Mouse (Mus musculus) heart, embryonic 12.5 days (tissue): ENCODE measurements around the gene Gm20479. TPM values are rescaled to one million over a fixed set of nuclear protein-coding genes. Genes with fewer than 3 reads are reported as not detected.

Experiments
- ATAC-seq: fragments of 200-750 bp; cut with Nextera tagmentation; 2 replicates; pipeline ENCODE4 v1.8.0; 2017; ENCODE audit warnings: moderate TSS enrichment, moderate library complexity; ENCODE audit not compliant: insufficient number of reproducible peaks, low FRiP score
- H3K27ac ChIP-seq: fragments of 300-500 bp; sonication (generic); 2 replicates; pipeline ENCODE4 v1.5.1; 2016; ENCODE audit warnings: mild to moderate bottlenecking, moderate library complexity; ENCODE audit not compliant: poor library complexity, severe bottlenecking
- H3K27me3 ChIP-seq: fragments of 300-500 bp; sonication (generic); replicated peaks from 2 replicates; pipeline ENCODE4 v1.6.1; 2016; ENCODE audit warnings: mild to moderate bottlenecking, moderate library complexity
- H3K36me3 ChIP-seq: fragments of 300-500 bp; sonication (generic); 2 replicates; pipeline ENCODE4 v1.6.1; 2016; ENCODE audit warnings: mild to moderate bottlenecking, moderate library complexity
- H3K4me1 ChIP-seq: fragments of 300-500 bp; sonication (generic); replicated peaks from 2 replicates; pipeline ENCODE4 v1.6.1; 2016; ENCODE audit warnings: mild to moderate bottlenecking
- H3K4me2 ChIP-seq: fragments of 300-500 bp; sonication (generic); 2 replicates; pipeline ENCODE4 v1.6.1; 2016; ENCODE audit warnings: mild to moderate bottlenecking, moderate library complexity
- H3K4me3 ChIP-seq: fragments of 300-500 bp; sonication (generic); 2 replicates; pipeline ENCODE4 v1.5.1; 2016; ENCODE audit warnings: mild to moderate bottlenecking
- H3K9ac ChIP-seq: fragments of 300-500 bp; sonication (generic); 2 replicates; pipeline ENCODE4 v1.6.1; 2016; ENCODE audit warnings: mild to moderate bottlenecking, moderate library complexity
- H3K9me3 ChIP-seq: fragments of 300-500 bp; sonication (generic); replicated peaks from 2 replicates; pipeline ENCODE4 v1.6.1; 2016; ENCODE audit warnings: mild to moderate bottlenecking, moderate library complexity
- WGBS: fragments of 180-500 bp; shearing (Covaris S2); methylation state at CpG from one replicate; pipeline ENCODE4 v1.1.7; 2016; 5-methylcytosine and 5-hydroxymethylcytosine counted together
- polyA plus RNA-seq: library from polyadenylated mRNA; unstranded; fragments of >200 nt; fragmentation: Nextera tagmentation; extraction: Ambion mirVana; gene quantifications from 2 replicates; pipeline ENCODE4 v1.2.1, GENCODE M21; 2016

The Gm20479 gene
- polyA plus RNA-seq, 1 experiment from 2014 or later: 1.2 TPM

- WGBS: under 1% methylated on average over 67 of the region's 77 CpGs
- ATAC-seq: no peak
Measured at GRCm38 (mm10) chr7:27333316-27333941, 23.8 kb downstream of the Gm20479 start.

GRCm38 (mm10) chr7:27332353-27333199 is 24.6 kb downstream of the Gm20479 start:
- Histone ChIP-seq H3K9ac (peak overlapping the region; percentile 86), H3K4me3 (peak overlapping the region; percentile 70), H3K36me3 (peaks cover 5% of the 10 kb centered on the region), H3K27me3 (peaks cover 86% of the 10 kb centered on the region), H3K27ac (peak overlapping the region; percentile 84), H3K4me2 (peak overlapping the region; percentile 95), H3K9me3 (no peaks in the 10 kb centered on the region), H3K4me1 (peaks cover 64% of the 10 kb centered on the region)
- WGBS: under 1% methylated on average over 38 of the region's 39 CpGs
- no peak for ATAC-seq

More at GRCm38 (mm10) chr7:27333316-27333941, 23.8 kb downstream of the Gm20479 start:
- no peaks in the 10 kb centered on the region for H3K9me3 ChIP-seq
- peak overlapping the region; percentile 86 for H3K9ac ChIP-seq
- peaks cover 86% of the 10 kb centered on the region for H3K27me3 ChIP-seq
- H3K36me3 ChIP-seq: no peaks in the 10 kb centered on the region
- H3K4me2 ChIP-seq: peak overlapping the region; percentile 95
- H3K27ac ChIP-seq: peak overlapping the region; percentile 84
- H3K4me3 ChIP-seq: peak overlapping the region; percentile 70
- H3K4me1 ChIP-seq: peaks cover 67% of the 10 kb centered on the region

- Histone ChIP-seq H3K4me1 (peaks cover 58% of the 10 kb centered on the region), H3K27me3 (peaks cover 87% of the 10 kb centered on the region), H3K9ac (peak overlapping the region; percentile 57; the same call in 1 of the 2 replicates), H3K4me2 (peak overlapping the region; percentile 95), H3K9me3 (no peaks in the 10 kb centered on the region), H3K27ac (peak overlapping the region; percentile 84), H3K4me3 (peak overlapping the region; percentile 70), H3K36me3 (peaks cover 10% of the 10 kb centered on the region)
- 8% methylated on average over 8 of the region's 8 CpGs for WGBS
- ATAC-seq: no peak
Measured at GRCm38 (mm10) chr7:27331854-27332253, 25.4 kb downstream of the Gm20479 start.

GRCm38 (mm10) chr7:27331541-27331851 is 25.7 kb downstream of the Gm20479 start:
- peaks cover 90% of the 10 kb centered on the region for H3K27me3 ChIP-seq
- H3K27ac ChIP-seq: peak overlapping the region; percentile 84
- H3K4me1 ChIP-seq: peaks cover 60% of the 10 kb centered on the region
- peak overlapping the region; percentile 70 for H3K4me3 ChIP-seq
- H3K36me3 ChIP-seq: peaks cover 10% of the 10 kb centered on the region
- ATAC-seq: no peak
- H3K9me3 ChIP-seq: no peaks in the 10 kb centered on the region
- WGBS: 4% methylated on average over 8 of the region's 8 CpGs
- peak overlapping the region; percentile 52; the same call in 1 of the 2 replicates for H3K9ac ChIP-seq
- H3K4me2 ChIP-seq: peak overlapping the region; percentile 95

GRCm38 (mm10) chr7:27330709-27331540 is 26.3 kb downstream of the Gm20479 start:
- WGBS: under 1% methylated on average over 39 of the region's 39 CpGs
- no peaks in the 10 kb centered on the region for H3K9me3 ChIP-seq
- peak; percentile 49 for ATAC-seq
- H3K4me2 ChIP-seq: peak overlapping the region; percentile 95
- H3K9ac ChIP-seq: peak overlapping the region; percentile 49
- peaks cover 92% of the 10 kb centered on the region for H3K27me3 ChIP-seq
- H3K4me3 ChIP-seq: peak overlapping the region; percentile 70
- H3K4me1 ChIP-seq: peaks cover 65% of the 10 kb centered on the region
- H3K36me3 ChIP-seq: peaks cover 10% of the 10 kb centered on the region
- peak overlapping the region; percentile 84 for H3K27ac ChIP-seq

GRCm38 (mm10) chr7:27329981-27330380 is 27.2 kb downstream of the Gm20479 start:
- peaks cover 66% of the 10 kb centered on the region for H3K4me1 ChIP-seq
- WGBS: 26% methylated on average over 17 of the region's 17 CpGs

GRCm38 (mm10) chr7:27329326-27329947 is 27.8 kb downstream of the Gm20479 start:
- Histone ChIP-seq H3K9ac (no peak overlapping the region), H3K9me3 (no peaks in the 10 kb centered on the region), H3K4me1 (peaks cover 61% of the 10 kb centered on the region), H3K27ac (no peak overlapping the region), H3K4me2 (peak overlapping the region; percentile 95), H3K36me3 (peaks cover 15% of the 10 kb centered on the region), H3K4me3 (peak overlapping the region; percentile 22), H3K27me3 (peaks cover 93% of the 10 kb centered on the region)
- WGBS: 6% methylated on average over 45 of the region's 45 CpGs
- ATAC-seq: no peak

More at GRCm38 (mm10) chr7:27329981-27330380, 27.2 kb downstream of the Gm20479 start:
- H3K4me3 ChIP-seq: peak overlapping the region; percentile 70; the same call in 1 of the 2 replicates
- H3K9me3 ChIP-seq: no peaks in the 10 kb centered on the region
- ATAC-seq: no peak
- H3K36me3 ChIP-seq: peaks cover 10% of the 10 kb centered on the region
- peak overlapping the region; percentile 95 for H3K4me2 ChIP-seq
- H3K27ac ChIP-seq: no peak overlapping the region
- peaks cover 93% of the 10 kb centered on the region for H3K27me3 ChIP-seq
- H3K9ac ChIP-seq: no peak overlapping the region

- H3K9me3 ChIP-seq: no peaks in the 10 kb centered on the region
- ATAC-seq: no peak
- no peak overlapping the region for H3K9ac ChIP-seq
- peaks cover 53% of the 10 kb centered on the region for H3K4me1 ChIP-seq
- WGBS: 30% methylated on average over 16 of the region's 16 CpGs
- peaks cover 93% of the 10 kb centered on the region for H3K27me3 ChIP-seq
- no peak overlapping the region for H3K4me2 ChIP-seq
- H3K27ac ChIP-seq: no peak overlapping the region
- H3K4me3 ChIP-seq: no peak overlapping the region
- H3K36me3 ChIP-seq: peaks cover 22% of the 10 kb centered on the region
Measured at GRCm38 (mm10) chr7:27328648-27329047, 28.6 kb downstream of the Gm20479 start.

GRCm38 (mm10) chr7:27328161-27328560 is 29.1 kb downstream of the Gm20479 start:
- H3K36me3 ChIP-seq: peaks cover 27% of the 10 kb centered on the region
- H3K4me2 ChIP-seq: no peak overlapping the region
- 80% methylated on average over 11 of the region's 11 CpGs for WGBS
- no peak overlapping the region for H3K27ac ChIP-seq
- ATAC-seq: no peak
- H3K4me3 ChIP-seq: no peak overlapping the region
- peaks cover 50% of the 10 kb centered on the region for H3K4me1 ChIP-seq
- no peak overlapping the region for H3K9ac ChIP-seq
- H3K9me3 ChIP-seq: no peaks in the 10 kb centered on the region
- peaks cover 93% of the 10 kb centered on the region for H3K27me3 ChIP-seq

- no peak for ATAC-seq
- no peaks in the 10 kb centered on the region for H3K9me3 ChIP-seq
- 89% methylated on average over 8 of the region's 8 CpGs for WGBS
- no peak overlapping the region for H3K4me3 ChIP-seq
- H3K9ac ChIP-seq: no peak overlapping the region
- no peak overlapping the region for H3K4me2 ChIP-seq
- peaks cover 30% of the 10 kb centered on the region for H3K36me3 ChIP-seq
- H3K4me1 ChIP-seq: peaks cover 46% of the 10 kb centered on the region
- peaks cover 93% of the 10 kb centered on the region for H3K27me3 ChIP-seq
- H3K27ac ChIP-seq: no peak overlapping the region
Measured at GRCm38 (mm10) chr7:27327500-27327899, 29.7 kb downstream of the Gm20479 start.
